Mouse (Mus musculus) heart, postnatal 0 days (tissue): ENCODE data around the gene Ice2.

Experiments
- CTCF ChIP-seq: IDR thresholded peaks from 2 replicates; pipeline ENCODE4 v1.5.1; 2016; ENCODE audit warnings: antibody characterized with exemption, control low read depth, low read depth
- EP300 ChIP-seq: IDR thresholded peaks from 2 replicates; pipeline ENCODE4 v1.6.1; 2016; ENCODE audit warnings: antibody characterized with exemption, low read depth

GRCm38 (mm10) chr9:69419476-69419875 is 21.8 kb downstream of the Ice2 start:
- TF ChIP-seq CTCF, result peak; percentile 63
- TF ChIP-seq EP300, result no peak
